ENCODE assay signal across 9 mouse cellular contexts in the genomic region with DNA sequence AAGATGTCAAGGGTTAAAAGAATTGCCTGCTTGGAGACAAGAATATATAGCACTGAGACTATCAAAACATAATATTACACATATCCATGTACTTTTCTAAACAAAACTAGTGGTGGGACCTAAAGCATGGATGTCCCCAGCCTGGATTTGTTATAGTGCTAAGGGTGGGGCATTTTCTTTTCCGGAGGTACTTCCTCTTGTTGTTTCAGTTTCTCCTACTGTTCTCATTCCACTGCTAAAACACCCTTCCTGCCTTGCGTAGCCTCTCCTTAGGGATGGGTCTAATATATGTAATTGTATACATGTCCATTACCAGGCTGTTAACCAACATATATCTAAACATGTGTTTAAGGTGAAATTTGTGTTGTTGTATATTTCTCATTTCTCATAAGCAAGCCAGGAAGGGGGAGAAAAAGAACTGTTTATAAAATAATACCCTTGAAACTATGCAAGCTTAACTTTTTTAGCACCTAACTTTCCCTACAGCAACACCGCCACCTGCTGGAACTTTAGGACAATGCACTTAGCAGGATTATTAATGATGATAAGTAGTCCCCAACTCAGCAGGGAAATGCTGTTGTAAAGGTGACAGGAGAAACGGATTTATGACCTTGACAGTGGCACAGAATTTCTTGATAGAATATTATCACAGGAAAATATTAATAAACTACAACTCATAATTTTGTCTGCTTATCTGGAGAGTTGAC. TPM values are rescaled to one million over a fixed set of nuclear protein-coding genes. Genes with fewer than 3 reads are reported as not detected.
DNase-seq lines count a peak whose midpoint lies in the region; ATAC-seq lines count a peak whose summit lies in the region.
"Had no signal": no experiment of that assay in that cellular context is flagged by ENCODE, and none has a peak within 500 bp of the region (broad histone marks: within the 10 kb centered on the region; RNA-seq: fewer than 3 reads in every experiment).

No protein-coding gene starts in this region.

- peak; percentile 31 to 51 for DNase-seq in urinary bladder, adult 18-20 months (ENCODE audit: low spot score in 2 of 2)
- DNase-seq in urinary bladder, postnatal 10 days (ENCODE audit: low spot score) = no peak
- peak; percentile 76 for DNase-seq in adrenal gland, postnatal 14 days
- DNase-seq in liver, embryonic 13.5 days = peak; percentile 10
- peak; percentile 44 for DNase-seq in ovary, postnatal 36 days (ENCODE audit: low spot score)
- DNase-seq in urinary bladder, postnatal 36 days (ENCODE audit: low spot score in 2 of 2) = peak; percentile 62 to 65

- H3K9me3 ChIP-seq in kidney, embryonic 15.5 days (replicated peaks) = no peaks in the 10 kb centered on the region
- no peaks in the 10 kb centered on the region for H3K9me3 ChIP-seq in liver, embryonic 13.5 days (replicated peaks)
- H3K9me3 ChIP-seq: heart, embryonic 13.5 days had no signal

- H3K4me2 ChIP-seq in kidney, embryonic 15.5 days = no peak overlapping the region
- no peak overlapping the region for H3K4me2 ChIP-seq in liver, embryonic 13.5 days
- H3K4me2 ChIP-seq: heart, embryonic 13.5 days had no signal

- H3K36me3 ChIP-seq in kidney, embryonic 15.5 days = no peaks in the 10 kb centered on the region
- H3K36me3 ChIP-seq in liver, embryonic 13.5 days = no peaks in the 10 kb centered on the region
- H3K36me3 ChIP-seq: heart, embryonic 13.5 days had no signal

- H3K9ac ChIP-seq in kidney, embryonic 15.5 days = no peak overlapping the region
- no peak overlapping the region for H3K9ac ChIP-seq in liver, embryonic 13.5 days
- H3K9ac ChIP-seq: heart, embryonic 13.5 days had no signal

- H3K4me1 ChIP-seq in kidney, embryonic 15.5 days = peaks cover 7% of the 10 kb centered on the region
- no peaks in the 10 kb centered on the region for H3K4me1 ChIP-seq in liver, embryonic 13.5 days (replicated peaks)
- H3K4me1 ChIP-seq: heart, embryonic 13.5 days had no signal

- no peaks in the 10 kb centered on the region for H3K27me3 ChIP-seq in kidney, embryonic 15.5 days
- H3K27me3 ChIP-seq in liver, embryonic 13.5 days = no peaks in the 10 kb centered on the region
- H3K27me3 ChIP-seq: heart, embryonic 13.5 days had no signal

- 25% methylated on average over 4 of the region's 4 CpGs for WGBS in kidney, embryonic 15.5 days
- WGBS in liver, embryonic 13.5 days (ENCODE audit: insufficient replicate concordance) = 23% methylated on average over 4 of the region's 4 CpGs

- H3K27ac ChIP-seq in kidney, embryonic 15.5 days = no peak overlapping the region
- H3K27ac ChIP-seq in liver, embryonic 13.5 days = no peak overlapping the region
- H3K27ac ChIP-seq: heart, embryonic 13.5 days had no signal

- 0 out of 2 replicates have a peak, but pooled peaks have one; percentile 60 for ATAC-seq in erythroblast, adult 5-6 weeks (replicated peaks; ENCODE audit: low FRiP score, poor library complexity, severe bottlenecking)
- ATAC-seq in kidney, embryonic 15.5 days (replicated peaks; ENCODE audit: low FRiP score) = 0 out of 2 replicates have a peak, but pooled peaks have one; percentile 10
- no peak for ATAC-seq in liver, embryonic 13.5 days (ENCODE audit: low read depth)

- H3K4me3 ChIP-seq in kidney, embryonic 15.5 days (replicated peaks) = no peak overlapping the region
- no peak overlapping the region for H3K4me3 ChIP-seq in liver, embryonic 13.5 days (replicated peaks)
- H3K4me3 ChIP-seq: heart, embryonic 13.5 days had no signal

RNA-seq across cellular contexts. Expression of gene Txk, which starts 41.9 kb away (rescaled TPM):
- total RNA-seq in adrenal gland, postnatal 14 days (2021) = 2.3 TPM in 1 of 2 replicates, not detected in the other
- 0.63 TPM in 1 of 2 replicates, not detected in the other for total RNA-seq in erythroblast, adult 5-6 weeks (2015; ENCODE audit: low replicate concordance)
- 0.68 and 1.4 TPM in 2 replicates for total RNA-seq in erythroblast, adult 5-6 weeks (2017; ENCODE audit: low replicate concordance)
- 0.10 TPM in 1 of 2 replicates, not detected in the other for polyA plus RNA-seq in kidney, embryonic 15.5 days (2015; fragmentation: Nextera tagmentation; extraction: Ambion mirVana)
- not detected in 2 replicates for polyA plus RNA-seq in liver, embryonic 13.5 days (2015; fragmentation: Nextera tagmentation; extraction: Ambion mirVana)
